Mouse (Mus musculus) hindbrain, embryonic 10.5 days (tissue): ENCODE measurements around the gene Pld3. TPM values are rescaled to one million over a fixed set of nuclear protein-coding genes. Genes with fewer than 3 reads are reported as not detected.
"Not testable (repeated sequence)": the region's sequence is repeated elsewhere in the genome, so short reads cannot be mapped to it uniquely, and the experiment has no call there.

ENCODE experiments used
- DNase-seq: peaks from one replicate; pipeline ENCODE4 v3.0.0-alpha.2; 2017; ENCODE audit warnings: low spot score
- H3K27ac ChIP-seq: fragments of 300-500 bp; sonication (generic); 2 replicates; pipeline ENCODE4 v1.5.1; 2016; ENCODE audit warnings: mild to moderate bottlenecking, moderate library complexity
- H3K27me3 ChIP-seq: fragments of 300-500 bp; sonication (generic); 2 replicates; pipeline ENCODE4 v1.6.1; 2016; ENCODE audit warnings: mild to moderate bottlenecking; ENCODE audit not compliant: poor library complexity, insufficient read depth, severe bottlenecking
- H3K36me3 ChIP-seq: fragments of 300-500 bp; sonication (generic); 2 replicates; pipeline ENCODE4 v1.6.1; 2016; ENCODE audit warnings: mild to moderate bottlenecking, moderate library complexity
- H3K4me1 ChIP-seq: fragments of 300-500 bp; sonication (generic); replicated peaks from 2 replicates; pipeline ENCODE4 v1.6.1; 2016; ENCODE audit warnings: mild to moderate bottlenecking
- H3K4me3 ChIP-seq: fragments of 300-500 bp; sonication (generic); 2 replicates; pipeline ENCODE4 v1.5.1; 2016; ENCODE audit warnings: mild to moderate bottlenecking, moderate library complexity
- H3K9me3 ChIP-seq: fragments of 300-500 bp; sonication (generic); 2 replicates; pipeline ENCODE4 v1.6.1; 2016; ENCODE audit warnings: mild to moderate bottlenecking, moderate library complexity
- WGBS: fragments of 180-500 bp; shearing (Covaris S2); methylation state at CpG from one replicate; pipeline ENCODE4 v1.1.7; 2016; 5-methylcytosine and 5-hydroxymethylcytosine counted together
- polyA plus RNA-seq: library from polyadenylated mRNA; unstranded; fragments of >200 nt; fragmentation: Nextera tagmentation; extraction: Ambion mirVana; gene quantifications from 2 replicates; pipeline ENCODE4 v1.2.1, GENCODE M21; 2016

Pld3 gene
- polyA plus RNA-seq, 1 experiment from 2014 or later = 73.2 TPM

GRCm38 (mm10) chr7:27507711-27508647 is 45.0 kb downstream of the Pld3 start:
- peak overlapping the region; percentile 97 for H3K27ac ChIP-seq
- no peaks in the 10 kb centered on the region for H3K27me3 ChIP-seq
- DNase-seq = peak; percentile 100
- no peaks in the 10 kb centered on the region for H3K36me3 ChIP-seq
- peak overlapping the region; percentile 62 for H3K4me3 ChIP-seq
- under 1% methylated on average over 54 of the region's 54 CpGs for WGBS
- H3K9me3 ChIP-seq = no peaks in the 10 kb centered on the region
- peaks cover 19% of the 10 kb centered on the region for H3K4me1 ChIP-seq

DNA sequence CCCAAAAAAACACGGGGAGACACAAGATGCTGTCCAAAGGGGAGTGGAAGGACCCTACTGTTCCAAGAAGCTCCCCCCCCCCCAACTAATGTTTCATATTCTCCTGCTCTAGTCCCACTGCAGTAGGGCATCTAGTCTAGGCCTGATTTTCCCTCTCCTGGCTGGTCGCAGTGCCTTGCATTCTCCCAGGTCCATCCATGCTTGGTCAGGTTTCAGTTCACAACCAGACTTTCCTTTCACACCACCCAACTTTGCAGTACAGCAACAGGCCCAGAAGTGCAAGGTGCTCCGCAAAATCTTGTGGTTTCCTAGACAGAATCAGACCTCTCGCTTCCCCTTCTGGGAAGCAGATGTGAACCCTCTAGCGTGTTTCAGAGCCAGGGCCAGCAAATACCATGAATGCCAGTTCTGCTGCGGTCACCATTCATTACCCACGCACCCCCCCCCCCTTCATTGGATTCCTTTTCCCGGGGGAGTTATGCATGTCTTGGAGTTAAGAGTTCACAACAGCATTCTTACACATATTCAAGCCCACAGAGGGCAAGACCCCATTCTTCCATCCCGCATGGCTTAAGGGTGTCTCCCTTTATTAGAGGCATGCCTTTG is 46.1 kb downstream of the Pld3 start:
- DNase-seq = peak; percentile 40
- Histone ChIP-seq H3K27me3 (no peaks in the 10 kb centered on the region), H3K36me3 (no peaks in the 10 kb centered on the region), H3K4me1 (peaks cover 19% of the 10 kb centered on the region), H3K27ac (peak overlapping the region; percentile 97), H3K9me3 (no peaks in the 10 kb centered on the region), H3K4me3 (peak overlapping the region; percentile 62)
- 53% methylated on average over 9 of the region's 9 CpGs for WGBS

GRCm38 (mm10) chr7:27501620-27502019 is 51.4 kb downstream of the Pld3 start:
- DNase-seq = no peak
- Histone ChIP-seq H3K4me3 (no peak overlapping the region), H3K27ac (peak overlapping the region; percentile 35; the same call in 1 of the 2 replicates), H3K36me3 (no peaks in the 10 kb centered on the region), H3K4me1 (peaks cover 18% of the 10 kb centered on the region), H3K9me3 (no peaks in the 10 kb centered on the region), H3K27me3 (no peaks in the 10 kb centered on the region)
- 77% methylated on average over 4 of the region's 4 CpGs for WGBS

GRCm38 (mm10) chr7:27499036-27499435 is 54.0 kb downstream of the Pld3 start, which contains the start of gene Prx:
Gene Prx (plus strand): TSS chr7:27499324.
- Histone ChIP-seq H3K4me1 (peaks cover 13% of the 10 kb centered on the region), H3K27ac (no peak within 1 kb of the TSS), H3K4me3 (no peak within 1 kb of the TSS), H3K27me3 (no peaks in the 10 kb centered on the region), H3K36me3 (no peaks in the 10 kb centered on the region), H3K9me3 (no peaks in the 10 kb centered on the region)
- WGBS = 53% methylated on average over 3 of the region's 3 CpGs
- no peak for DNase-seq

DNA sequence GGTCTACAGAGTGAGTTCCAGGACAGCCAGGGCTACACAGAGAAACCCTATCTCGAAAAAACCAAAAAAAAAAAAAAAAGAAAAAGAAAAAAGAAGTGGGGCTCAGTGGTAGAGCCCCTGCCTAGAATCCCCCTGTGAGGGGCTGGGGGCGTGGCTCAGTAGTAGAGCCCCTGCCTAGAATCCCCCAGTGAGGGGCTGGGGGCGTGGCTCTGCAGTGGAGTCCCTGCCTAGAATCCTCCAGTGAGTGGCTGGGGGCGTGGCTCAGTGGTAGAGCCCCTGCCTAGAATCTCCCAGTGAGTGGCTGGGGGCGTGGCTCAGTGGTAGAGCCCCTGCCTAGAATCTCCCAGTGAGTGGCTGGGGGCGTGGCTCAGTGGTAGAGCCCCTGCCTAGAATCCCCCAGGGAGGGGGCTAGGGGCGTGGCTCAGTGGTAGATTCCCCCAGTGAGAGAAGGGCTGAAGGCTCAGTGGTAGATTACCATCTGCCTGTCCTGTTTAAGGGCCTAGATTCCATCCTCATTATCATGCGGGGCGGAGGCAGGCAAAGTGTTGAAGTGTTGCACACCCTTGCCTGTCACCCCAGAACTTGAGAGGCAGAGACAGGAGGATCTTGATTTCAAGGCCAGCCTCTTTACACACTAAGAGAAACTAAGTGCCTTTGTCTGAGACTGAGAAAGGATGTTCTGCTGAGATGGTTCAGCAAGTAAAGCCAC is 58.2 kb downstream of the Pld3 start:
- H3K4me3 ChIP-seq = not testable (repeated sequence)
- WGBS = 89% methylated on average over 9 of the region's 9 CpGs

DNA sequence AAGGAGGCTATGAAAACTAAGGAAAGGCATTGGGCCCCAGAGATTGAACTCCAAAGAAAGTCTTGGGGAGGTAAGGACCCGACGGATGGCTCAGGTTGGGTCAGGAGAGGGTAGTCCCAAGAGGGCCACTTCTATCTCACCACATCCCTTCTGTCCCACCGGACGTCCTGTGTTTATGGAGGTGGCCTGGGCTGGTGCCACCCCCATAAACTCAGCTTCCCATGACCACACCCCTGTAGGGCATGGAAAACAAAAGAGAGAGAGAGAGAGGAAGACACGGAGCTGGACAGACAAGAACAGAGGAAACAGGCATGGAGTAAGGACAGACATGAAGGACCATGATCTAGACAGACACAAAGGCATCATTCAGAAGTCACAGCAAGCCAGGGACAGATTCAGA is 59.6 kb downstream of the Pld3 start:
- Histone ChIP-seq H3K27ac (no peak overlapping the region), H3K4me1 (peaks cover 36% of the 10 kb centered on the region), H3K4me3 (no peak overlapping the region), H3K36me3 (peaks cover 8% of the 10 kb centered on the region), H3K27me3 (peaks cover 14% of the 10 kb centered on the region), H3K9me3 (no peaks in the 10 kb centered on the region)
- DNase-seq = no peak
- WGBS = 85% methylated on average over 5 of the region's 5 CpGs

More for the DNA sequence above, 58.2 kb downstream of the Pld3 start:
- H3K9me3 ChIP-seq, H3K27ac ChIP-seq, H3K36me3 ChIP-seq, H3K27me3 ChIP-seq, DNase-seq: not testable (repeated sequence)
- H3K4me1 ChIP-seq = peaks cover 36% of the 10 kb centered on the region

DNA sequence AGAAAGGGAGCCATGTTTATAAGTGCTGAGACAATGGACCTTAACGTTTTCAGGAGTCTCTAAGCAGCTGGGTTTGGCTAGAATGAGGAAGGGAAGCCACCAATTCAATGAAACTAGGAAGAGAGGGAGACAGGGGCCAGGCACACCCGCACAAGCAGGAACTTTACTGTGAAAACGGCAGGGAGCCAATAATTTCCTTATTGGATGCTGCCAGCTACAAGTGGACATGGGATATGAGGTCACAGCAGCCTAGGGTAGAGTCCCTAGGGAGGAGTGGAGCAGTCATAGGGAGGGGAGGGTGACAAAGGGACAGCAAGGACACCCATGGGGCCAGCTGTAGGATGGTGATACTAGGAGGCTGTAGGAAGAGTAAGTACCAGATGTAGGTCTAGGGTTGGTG is 60.0 kb downstream of the Pld3 start:
- H3K4me3 ChIP-seq = no peak overlapping the region
- DNase-seq = no peak
- H3K4me1 ChIP-seq = peaks cover 40% of the 10 kb centered on the region
- H3K36me3 ChIP-seq = peaks cover 8% of the 10 kb centered on the region
- H3K27me3 ChIP-seq = peaks cover 18% of the 10 kb centered on the region
- 82% methylated on average over 3 of the region's 3 CpGs for WGBS
- H3K9me3 ChIP-seq = no peaks in the 10 kb centered on the region
- no peak overlapping the region for H3K27ac ChIP-seq

DNA sequence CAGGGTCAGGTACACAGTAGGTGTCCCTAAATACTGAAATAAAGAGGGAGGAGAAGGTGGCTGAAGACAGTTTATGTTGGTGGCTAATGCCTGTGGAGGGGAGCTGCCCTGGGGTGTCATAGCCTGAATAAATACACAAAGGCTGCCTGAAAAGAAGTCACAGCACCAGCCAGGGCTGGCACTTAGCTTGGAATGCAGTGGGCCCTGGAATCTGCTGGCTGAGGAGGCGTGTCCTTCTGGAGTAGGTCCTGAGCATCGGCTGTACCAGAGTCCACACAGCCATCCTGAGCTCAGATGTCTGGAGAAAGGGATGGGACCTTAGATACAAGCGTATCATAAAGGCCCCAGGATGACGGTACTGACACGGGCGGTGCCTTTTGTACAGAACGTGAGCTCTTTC is 61.2 kb downstream of the Pld3 start:
- H3K27me3 ChIP-seq = peaks cover 18% of the 10 kb centered on the region
- no peak overlapping the region for H3K27ac ChIP-seq
- H3K36me3 ChIP-seq = peaks cover 8% of the 10 kb centered on the region
- peaks cover 43% of the 10 kb centered on the region for H3K4me1 ChIP-seq
- WGBS = 71% methylated on average over 7 of the region's 7 CpGs
- DNase-seq = no peak
- no peak overlapping the region for H3K4me3 ChIP-seq
- H3K9me3 ChIP-seq = no peaks in the 10 kb centered on the region

DNA sequence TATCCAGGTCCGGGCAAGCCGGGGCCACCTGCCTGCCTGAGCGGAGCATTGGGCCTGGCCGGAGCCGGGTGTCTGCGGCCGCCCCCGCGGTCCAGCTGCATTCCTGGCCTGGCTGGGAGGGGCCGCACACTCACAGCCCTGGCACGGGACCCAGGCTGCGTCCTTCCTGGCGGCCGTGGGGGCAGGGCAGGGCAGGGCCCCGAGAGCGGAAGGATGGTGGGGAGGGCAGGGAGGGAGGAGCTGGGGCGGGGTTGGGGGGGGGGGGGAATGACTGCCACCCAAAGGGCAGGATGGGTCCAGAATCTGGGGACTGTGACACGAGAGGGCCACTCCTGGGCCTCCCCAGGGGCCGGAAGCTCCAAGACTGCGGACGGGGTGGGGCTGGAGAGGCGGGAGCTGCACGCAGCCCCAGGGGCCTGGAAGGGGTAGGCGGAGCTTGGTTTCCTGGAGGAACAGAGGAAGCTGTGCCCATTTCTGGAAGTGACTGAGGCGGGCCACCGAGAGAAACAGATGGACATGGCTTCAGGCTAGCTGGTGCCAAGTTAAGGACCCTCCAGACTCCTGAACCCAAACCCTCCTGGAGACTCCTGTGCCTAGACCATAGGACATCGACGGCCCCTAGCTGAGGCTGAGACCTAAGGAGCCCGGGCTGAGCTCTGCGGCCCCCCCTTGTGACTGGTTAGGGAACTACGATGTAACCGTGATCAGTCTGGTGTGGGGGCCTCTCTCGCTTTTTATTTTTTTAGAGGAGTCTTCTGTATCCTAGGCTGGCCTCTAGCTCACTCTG is 62.3 kb downstream of the Pld3 start:
- peaks cover 8% of the 10 kb centered on the region for H3K36me3 ChIP-seq
- DNase-seq = peak; percentile 84
- H3K4me3 ChIP-seq = peak overlapping the region; percentile 57
- H3K27ac ChIP-seq = peak overlapping the region; percentile 93
- under 1% methylated on average over 33 of the region's 33 CpGs for WGBS
- H3K27me3 ChIP-seq = peaks cover 18% of the 10 kb centered on the region
- H3K4me1 ChIP-seq = peaks cover 45% of the 10 kb centered on the region
- no peaks in the 10 kb centered on the region for H3K9me3 ChIP-seq

DNA sequence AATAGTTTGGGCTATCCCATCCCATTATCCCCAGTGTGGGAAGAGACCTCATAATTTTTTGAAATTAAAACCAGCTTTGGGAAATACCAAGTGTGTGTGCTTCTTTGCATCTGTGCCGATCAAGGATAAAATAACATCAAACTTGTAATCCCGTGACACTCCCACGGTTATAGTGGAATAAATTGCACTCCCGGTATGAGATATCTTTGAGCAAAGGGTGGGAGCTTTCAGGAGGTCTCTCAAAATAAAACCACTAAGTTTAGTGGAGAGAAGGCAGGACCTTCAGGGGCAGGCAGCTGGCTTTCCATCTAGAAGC is 62.8 kb downstream of the Pld3 start:
- H3K27me3 ChIP-seq = peaks cover 23% of the 10 kb centered on the region
- peak overlapping the region; percentile 93 for H3K27ac ChIP-seq
- H3K4me1 ChIP-seq = peaks cover 45% of the 10 kb centered on the region
- peaks cover 8% of the 10 kb centered on the region for H3K36me3 ChIP-seq
- 47% methylated on average over 4 of the region's 4 CpGs for WGBS
- no peaks in the 10 kb centered on the region for H3K9me3 ChIP-seq
- no peak for DNase-seq
- H3K4me3 ChIP-seq = peak overlapping the region; percentile 57

DNA sequence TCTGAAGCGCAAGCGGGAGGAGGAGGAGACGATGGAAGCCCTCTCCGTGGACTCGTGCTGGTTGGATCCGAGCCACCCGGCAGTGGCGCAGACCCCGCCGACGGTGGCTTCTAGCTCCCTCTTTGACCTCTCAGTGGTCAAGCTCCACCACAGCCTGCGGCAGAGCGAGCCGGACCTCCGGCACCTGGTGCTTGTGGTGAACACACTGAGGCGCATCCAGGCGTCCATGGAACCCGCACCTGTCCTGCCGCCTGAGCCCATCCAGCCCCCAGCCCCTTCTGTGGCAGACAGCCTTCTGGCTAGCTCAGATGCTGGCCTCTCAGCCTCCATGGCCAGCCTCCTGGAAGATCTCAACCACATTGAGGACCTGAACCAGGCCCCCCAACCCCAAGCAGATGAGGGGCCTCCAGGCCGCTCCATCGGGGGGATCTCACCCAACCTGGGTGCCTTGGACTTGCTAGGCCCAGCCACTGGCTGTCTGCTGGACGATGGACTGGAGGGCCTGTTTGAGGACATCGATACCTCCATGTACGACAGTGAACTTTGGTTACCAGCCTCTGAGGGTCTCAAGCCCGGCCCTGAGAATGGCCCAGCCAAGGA is 63.6 kb downstream of the Pld3 start:
- Histone ChIP-seq H3K36me3 (peaks cover 8% of the 10 kb centered on the region), H3K27me3 (peaks cover 24% of the 10 kb centered on the region), H3K9me3 (no peaks in the 10 kb centered on the region), H3K27ac (peak overlapping the region; percentile 93; the same call in 1 of the 2 replicates), H3K4me3 (0 out of 2 replicates have a peak overlapping the region, but pooled peaks have one; percentile 57), H3K4me1 (peaks cover 45% of the 10 kb centered on the region)
- DNase-seq = no peak
- WGBS = 88% methylated on average over 25 of the region's 25 CpGs

- no peaks in the 10 kb centered on the region for H3K9me3 ChIP-seq
- H3K4me1 ChIP-seq = peaks cover 45% of the 10 kb centered on the region
- peaks cover 8% of the 10 kb centered on the region for H3K36me3 ChIP-seq
- H3K4me3 ChIP-seq = peak overlapping the region; percentile 62
- H3K27me3 ChIP-seq = peaks cover 24% of the 10 kb centered on the region
- peak overlapping the region; percentile 96 for H3K27ac ChIP-seq
- WGBS = 1% methylated on average over 13 of the region's 13 CpGs
- DNase-seq = no peak
Observed at GRCm38 (mm10) chr7:27487740-27488268, 65.2 kb downstream of the Pld3 start.
